Mouse (Mus musculus) neural tube, embryonic 15.5 days (tissue): Measurements from ENCODE around the gene Nfe2l3. TPM values are rescaled to one million over a fixed set of nuclear protein-coding genes. Genes with fewer than 3 reads are reported as not detected.
A peak's percentile ranks its signal among the peaks of the same experiment; 100 is the strongest.
"Not testable (repeated sequence)": the region's sequence is repeated elsewhere in the genome, so short reads cannot be mapped to it uniquely, and the experiment has no call there.

Experiments
- ATAC-seq: fragments of 200-750 bp; cut with Nextera tagmentation; 2 replicates; pipeline ENCODE4 v1.8.0; 2017; ENCODE audit warnings: mild to moderate bottlenecking, moderate TSS enrichment, moderate library complexity; ENCODE audit not compliant: low FRiP score
- H3K27ac ChIP-seq: fragments of 300-500 bp; sonication (generic); replicated peaks from 2 replicates; pipeline ENCODE4 v1.5.1; 2015; ENCODE audit warnings: mild to moderate bottlenecking, inconsistent platforms
- H3K27me3 ChIP-seq: fragments of 300-500 bp; sonication (generic); replicated peaks from 2 replicates; pipeline ENCODE4 v1.6.1; 2015; ENCODE audit warnings: inconsistent platforms
- H3K36me3 ChIP-seq: fragments of 300-500 bp; sonication (generic); 2 replicates; pipeline ENCODE4 v1.6.1; 2015; ENCODE audit warnings: inconsistent platforms
- H3K4me1 ChIP-seq: fragments of 300-500 bp; sonication (generic); 2 replicates; pipeline ENCODE4 v1.6.1; 2015; ENCODE audit warnings: inconsistent platforms
- H3K4me2 ChIP-seq: fragments of 300-500 bp; sonication (generic); 2 replicates; pipeline ENCODE4 v1.6.1; 2015; ENCODE audit warnings: inconsistent platforms, mild to moderate bottlenecking, moderate library complexity
- H3K4me3 ChIP-seq: fragments of 300-500 bp; sonication (generic); replicated peaks from 2 replicates; pipeline ENCODE4 v1.5.1; 2015; ENCODE audit warnings: mild to moderate bottlenecking, inconsistent platforms
- H3K9ac ChIP-seq: fragments of 300-500 bp; sonication (generic); replicated peaks from 2 replicates; pipeline ENCODE4 v1.6.1; 2015; ENCODE audit warnings: mild to moderate bottlenecking, inconsistent platforms
- H3K9me3 ChIP-seq: fragments of 300-500 bp; sonication (generic); replicated peaks from 2 replicates; pipeline ENCODE4 v1.6.1; 2016; ENCODE audit warnings: inconsistent platforms
- WGBS: fragments of 180-500 bp; shearing (Covaris S2); methylation state at CpG from one replicate; pipeline ENCODE4 v1.1.7; 2015; ENCODE audit warnings: mixed read lengths; 5-methylcytosine and 5-hydroxymethylcytosine counted together
- polyA plus RNA-seq: library from polyadenylated mRNA; unstranded; fragments of >200 nt; fragmentation: Nextera tagmentation; extraction: Ambion mirVana; gene quantifications from 2 replicates; pipeline ENCODE4 v1.2.1, GENCODE M21; 2015

Gene Nfe2l3
- polyA plus RNA-seq, 1 experiment from 2014 or later: 4.2 TPM

- H3K9me3 ChIP-seq: no peaks in the 10 kb centered on the region
- WGBS: under 1% methylated on average over 74 of the region's 99 CpGs
- peak within 1 kb of the TSS; percentile 60 for H3K4me2 ChIP-seq
- H3K27me3 ChIP-seq: no peaks in the 10 kb centered on the region
- H3K9ac ChIP-seq: peak within 1 kb of the TSS; percentile 100
- peak within 1 kb of the TSS; percentile 97 for H3K4me3 ChIP-seq
- peak; percentile 86 for ATAC-seq
- peaks cover 24% of the 10 kb centered on the region for H3K36me3 ChIP-seq
- H3K4me1 ChIP-seq: peaks cover 43% of the 10 kb centered on the region
- H3K27ac ChIP-seq: peak within 1 kb of the TSS; percentile 100
Measured at GRCm38 (mm10) chr6:51470311-51471178, 38.1 kb downstream of the Nfe2l3 start, which contains the start of gene Cbx3. TSS of gene Cbx3 (plus strand) at chr6:51470360.

GRCm38 (mm10) chr6:51471179-51471505, 38.7 kb downstream of the Nfe2l3 start:
- H3K36me3 ChIP-seq: peaks cover 23% of the 10 kb centered on the region
- no peak; the same call in 1 of the 2 replicates for ATAC-seq
- H3K27ac ChIP-seq: peak overlapping the region; percentile 100
- H3K4me1 ChIP-seq: peaks cover 37% of the 10 kb centered on the region
- H3K9ac ChIP-seq: peak overlapping the region; percentile 99
- peak overlapping the region; percentile 60 for H3K4me2 ChIP-seq
- peak overlapping the region; percentile 97 for H3K4me3 ChIP-seq
- H3K9me3 ChIP-seq: no peaks in the 10 kb centered on the region
- no peaks in the 10 kb centered on the region for H3K27me3 ChIP-seq
- 0% methylated on average over 10 of the region's 10 CpGs for WGBS

DNA sequence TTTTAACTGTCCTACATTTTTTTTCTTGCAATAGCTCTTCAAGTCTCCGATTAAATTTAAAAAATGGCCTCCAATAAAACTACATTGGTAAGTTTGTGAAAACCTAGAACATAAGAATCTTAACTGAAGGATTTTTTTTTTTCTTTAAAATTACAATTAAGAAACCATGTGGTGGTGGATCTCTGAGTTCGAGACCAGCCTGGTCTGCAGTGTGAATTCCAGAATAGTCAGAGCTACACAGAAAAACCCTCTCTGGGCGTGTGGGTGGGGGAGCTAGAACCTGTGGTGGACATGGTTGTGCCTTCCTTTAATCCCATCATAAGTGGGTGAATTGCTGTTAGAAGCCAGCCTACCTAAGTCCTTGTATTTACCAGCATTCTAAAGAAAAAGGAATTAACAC, 39.3 kb downstream of the Nfe2l3 start:
- H3K4me2 ChIP-seq: peak overlapping the region; percentile 60
- H3K27ac ChIP-seq: peak overlapping the region; percentile 56; the same call in 1 of the 2 replicates
- H3K36me3 ChIP-seq: peaks cover 22% of the 10 kb centered on the region
- peak overlapping the region; percentile 45 for H3K9ac ChIP-seq
- WGBS: 15% methylated on average over 3 of the region's 3 CpGs
- H3K27me3 ChIP-seq: no peaks in the 10 kb centered on the region
- no peak for ATAC-seq
- H3K4me1 ChIP-seq: peaks cover 30% of the 10 kb centered on the region
- peak overlapping the region; percentile 97 for H3K4me3 ChIP-seq
- H3K9me3 ChIP-seq: no peaks in the 10 kb centered on the region

- no peak for ATAC-seq
- peak overlapping the region; percentile 56; the same call in 1 of the 2 replicates for H3K27ac ChIP-seq
- H3K4me1 ChIP-seq: peaks cover 26% of the 10 kb centered on the region
- WGBS: 39% methylated on average over 4 of the region's 4 CpGs
- peak overlapping the region; percentile 97 for H3K4me3 ChIP-seq
- H3K36me3 ChIP-seq: peaks cover 22% of the 10 kb centered on the region
- no peaks in the 10 kb centered on the region for H3K27me3 ChIP-seq
- H3K9ac ChIP-seq: peak overlapping the region; percentile 45
- peak overlapping the region; percentile 60 for H3K4me2 ChIP-seq
- no peaks in the 10 kb centered on the region for H3K9me3 ChIP-seq
Measured at GRCm38 (mm10) chr6:51472213-51472612, 39.7 kb downstream of the Nfe2l3 start.

GRCm38 (mm10) chr6:51479136-51479731, 46.8 kb downstream of the Nfe2l3 start:
- Histone ChIP-seq H3K4me2 (no peak overlapping the region), H3K36me3 (peaks cover 62% of the 10 kb centered on the region), H3K9ac (no peak overlapping the region), H3K9me3 (no peaks in the 10 kb centered on the region), H3K4me1 (peaks cover 1% of the 10 kb centered on the region; the same call in 1 of the 2 replicates), H3K27ac (no peak overlapping the region), H3K27me3 (no peaks in the 10 kb centered on the region), H3K4me3 (no peak overlapping the region)
- WGBS: 96% methylated on average over 4 of the region's 4 CpGs
- ATAC-seq: no peak

- H3K36me3 ChIP-seq: peaks cover 53% of the 10 kb centered on the region
- H3K4me3 ChIP-seq: no peak overlapping the region
- H3K9ac ChIP-seq: no peak overlapping the region
- no peak overlapping the region for H3K4me2 ChIP-seq
- WGBS: 92% methylated on average over 8 of the region's 8 CpGs
- H3K9me3 ChIP-seq: no peaks in the 10 kb centered on the region
- no peaks in the 10 kb centered on the region for H3K27me3 ChIP-seq
- no peak for ATAC-seq
- no peak overlapping the region for H3K27ac ChIP-seq
- no peaks in the 10 kb centered on the region for H3K4me1 ChIP-seq
Measured at GRCm38 (mm10) chr6:51481548-51481947, 49.1 kb downstream of the Nfe2l3 start.

- H3K27me3 ChIP-seq: no peaks in the 10 kb centered on the region
- H3K4me1 ChIP-seq: no peaks in the 10 kb centered on the region
- H3K9ac ChIP-seq: no peak overlapping the region
- peaks cover 42% of the 10 kb centered on the region for H3K36me3 ChIP-seq
- H3K9me3 ChIP-seq: no peaks in the 10 kb centered on the region
- H3K27ac ChIP-seq: no peak overlapping the region
- no peak overlapping the region for H3K4me3 ChIP-seq
- ATAC-seq: no peak
- no peak overlapping the region for H3K4me2 ChIP-seq
- 95% methylated on average over 3 of the region's 3 CpGs for WGBS
Measured at GRCm38 (mm10) chr6:51483861-51484260, 51.4 kb downstream of the Nfe2l3 start.

GRCm38 (mm10) chr6:51484556-51484955, 52.1 kb downstream of the Nfe2l3 start:
- H3K36me3 ChIP-seq: peaks cover 35% of the 10 kb centered on the region
- H3K4me3 ChIP-seq, H3K9ac ChIP-seq, H3K4me1 ChIP-seq, H3K4me2 ChIP-seq, H3K27ac ChIP-seq, ATAC-seq, H3K9me3 ChIP-seq, H3K27me3 ChIP-seq: not testable (repeated sequence)
- 87% methylated on average over 8 of the region's 8 CpGs for WGBS

DNA sequence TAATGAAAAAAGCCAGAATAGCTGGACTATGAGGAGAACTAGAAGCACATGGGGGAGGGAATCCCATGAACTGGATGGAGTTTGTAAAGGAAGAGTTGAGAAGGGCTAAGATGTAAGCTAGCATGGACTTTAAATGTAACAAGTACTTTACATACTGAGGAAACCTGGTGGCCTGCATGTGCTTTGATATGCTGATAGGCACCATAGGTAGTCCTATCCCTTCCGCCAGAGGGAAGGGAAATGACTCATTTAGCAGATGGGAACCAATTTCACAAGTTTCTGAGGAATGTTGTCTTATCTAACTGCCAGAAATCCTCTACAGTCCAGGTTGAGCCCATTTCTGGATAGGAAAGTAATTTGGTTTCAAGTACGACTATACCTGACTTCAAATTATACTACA, 53.2 kb downstream of the Nfe2l3 start:
- Histone ChIP-seq H3K4me3 (no peak overlapping the region), H3K27me3 (no peaks in the 10 kb centered on the region), H3K9ac (no peak overlapping the region), H3K27ac (no peak overlapping the region), H3K36me3 (peaks cover 24% of the 10 kb centered on the region), H3K4me1 (no peaks in the 10 kb centered on the region), H3K4me2 (no peak overlapping the region), H3K9me3 (no peaks in the 10 kb centered on the region)
- 67% methylated on average over 2 of the region's 2 CpGs for WGBS
- ATAC-seq: no peak

DNA sequence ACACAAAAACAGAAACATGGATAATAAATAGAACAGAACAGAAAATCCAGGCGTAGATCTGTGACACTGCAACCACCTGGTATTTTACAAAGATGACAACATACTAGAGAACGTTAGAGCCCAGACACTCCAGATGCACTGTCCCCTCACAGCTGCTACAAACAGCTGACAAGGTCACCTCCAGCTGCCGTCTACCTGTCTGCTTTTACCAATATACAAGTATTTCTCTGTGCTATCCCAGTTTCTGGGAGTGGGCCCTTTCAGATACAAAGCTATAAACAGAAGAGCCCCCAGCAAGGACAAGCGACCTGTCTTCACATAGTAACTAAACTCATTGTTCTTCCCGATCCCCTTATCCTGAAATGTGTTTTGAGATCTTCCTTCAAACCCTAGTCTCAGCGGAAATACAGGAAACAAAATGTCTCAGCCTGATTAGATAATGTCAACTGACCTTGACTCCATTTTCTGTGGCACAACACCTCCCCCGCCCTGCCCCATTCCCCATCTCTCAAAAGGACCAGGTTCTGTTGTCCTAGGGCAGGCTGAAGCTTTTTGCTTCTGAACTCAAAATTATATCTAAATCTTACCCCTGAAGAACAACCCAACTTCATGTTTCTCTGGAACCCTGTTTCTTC, 53.7 kb downstream of the Nfe2l3 start:
- 80% methylated on average over 7 of the region's 7 CpGs for WGBS

DNA sequence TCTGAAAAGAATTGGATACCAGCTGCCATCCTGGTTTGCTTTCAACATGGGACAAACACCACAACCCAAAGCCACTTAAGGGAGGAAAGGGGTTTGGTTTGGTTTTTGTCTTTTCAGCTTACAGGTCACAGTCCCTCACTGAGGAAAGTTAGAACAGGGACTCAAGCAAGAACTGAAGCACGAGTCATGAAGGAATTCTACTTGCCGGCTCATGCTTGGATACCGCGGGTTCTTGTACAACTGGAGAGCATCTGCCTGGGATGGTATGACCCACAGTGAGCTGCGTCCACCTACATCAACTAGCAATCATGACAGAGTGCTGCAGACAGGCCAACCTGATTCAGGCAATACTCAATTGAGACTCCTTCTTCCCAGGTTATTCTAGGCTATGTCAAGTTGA, 54.3 kb downstream of the Nfe2l3 start:
- WGBS: 95% methylated on average over 5 of the region's 5 CpGs
- Histone ChIP-seq H3K27ac (no peak overlapping the region), H3K27me3 (no peaks in the 10 kb centered on the region), H3K36me3 (peaks cover 14% of the 10 kb centered on the region), H3K4me2 (no peak overlapping the region), H3K9me3 (no peaks in the 10 kb centered on the region), H3K4me3 (no peak overlapping the region), H3K4me1 (no peaks in the 10 kb centered on the region), H3K9ac (no peak overlapping the region)
- no peak for ATAC-seq

More for the DNA sequence above, 53.7 kb downstream of the Nfe2l3 start:
- H3K36me3 ChIP-seq: peaks cover 19% of the 10 kb centered on the region
- no peak overlapping the region for H3K27ac ChIP-seq
- no peak overlapping the region for H3K9ac ChIP-seq
- H3K27me3 ChIP-seq: no peaks in the 10 kb centered on the region
- ATAC-seq: no peak
- H3K4me3 ChIP-seq: no peak overlapping the region
- H3K4me2 ChIP-seq: no peak overlapping the region
- no peaks in the 10 kb centered on the region for H3K9me3 ChIP-seq
- H3K4me1 ChIP-seq: no peaks in the 10 kb centered on the region
